Mouse (Mus musculus) left cerebral cortex, postnatal 10 days (tissue): ENCODE measurements around the gene Eif3f. TPM values are rescaled to one million over a fixed set of nuclear protein-coding genes. Genes with fewer than 3 reads are reported as not detected.

Source experiments
- DNase-seq, 2 experiments: peaks; one replicate each; pipeline ENCODE4 v3.0.0; 2021 to 2022; ENCODE audit warnings: low spot score in 2 of 2, mixed read lengths in 1 of 2; ENCODE audit errors: extremely low spot score in 1 of 2
- intact Hi-C: fragments of 180-260 bp; cut with DNase I; formaldehyde crosslinking; loops from one replicate; pipeline ENCODE4 v1.15.1; 2025
- total RNA-seq, 2 experiments: library from RNA; stranded (reverse); gene quantifications; 2 replicates each; pipeline ENCODE4 v1.2.3; 2021

Gene Eif3f
- total RNA-seq = 100 to 1,000 TPM; 116 to 122 TPM

- intact Hi-C loops = loop anchor here (2.0 to 10.0 kb wide), 3 partner anchors 119 to 1187 kb away; no protein-coding TSS in a partner anchor
- DNase-seq = peak; percentile 92 to 96
These were observed at the start of gene Eif3f for GRCm38 (mm10) chr7:108933794-108934731. Gene Eif3f, plus strand, starts transcription at chr7:108934417.

- intact Hi-C loops = no loop called here
- DNase-seq = no peak
These were observed 49.3 kb upstream of the Eif3f start, which contains the start of gene Olfr518 for GRCm38 (mm10) chr7:108884906-108885305. Gene Olfr518, minus strand, starts transcription at chr7:108885006.

- intact Hi-C loops = no loop called here
- no peak for DNase-seq
These were observed 39.9 kb upstream of the Eif3f start, which contains the start of gene Olfr519 for GRCm38 (mm10) chr7:108894320-108894719. Gene Olfr519, minus strand, starts transcription at chr7:108894420.

GRCm38 (mm10) chr7:108903969-108904368, 30.2 kb upstream of the Eif3f start:
- intact Hi-C loops = no loop called here
- DNase-seq = no peak

GRCm38 (mm10) chr7:108927043-108927442, 7.2 kb upstream of the Eif3f start:
- DNase-seq = no peak
- intact Hi-C loops = no loop called here

- no peak for DNase-seq
- intact Hi-C loops = no loop called here
These were observed 5.7 kb upstream of the Eif3f start for GRCm38 (mm10) chr7:108928280-108929188.

GRCm38 (mm10) chr7:108929726-108930393, 4.4 kb upstream of the Eif3f start, which contains the start of gene Nlrp10:
Gene Nlrp10, minus strand, starts transcription at chr7:108930178.
- DNase-seq = no peak
- intact Hi-C loops = loop anchor here (5.0 to 10.0 kb wide), 2 partner anchors 1065 to 1183 kb away; no protein-coding TSS in a partner anchor

GRCm38 (mm10) chr7:108934836-108935235, 619 bp downstream of the Eif3f start:
- intact Hi-C loops = loop anchor here (5.0 to 10.0 kb wide), 2 partner anchors 1070 to 1188 kb away; no protein-coding TSS in a partner anchor
- DNase-seq = no peak

- DNase-seq = no peak
- intact Hi-C loops = loop anchor here (10.0 kb wide), 1 partner anchor 1071 kb away; no protein-coding TSS in a partner anchor
These were observed 1.2 kb downstream of the Eif3f start for GRCm38 (mm10) chr7:108935411-108935810.

GRCm38 (mm10) chr7:108936591-108936990, 2.4 kb downstream of the Eif3f start:
- intact Hi-C loops = loop anchor here (10.0 kb wide), 1 partner anchor 1072 kb away; no protein-coding TSS in a partner anchor
- no peak for DNase-seq

- intact Hi-C loops = loop anchor here (10.0 kb wide), 1 partner anchor 483 kb away; no protein-coding TSS in a partner anchor
- DNase-seq = no peak
These were observed 7.2 kb downstream of the Eif3f start for GRCm38 (mm10) chr7:108941466-108941865.

GRCm38 (mm10) chr7:108944002-108944401, 9.8 kb downstream of the Eif3f start:
- intact Hi-C loops = loop anchor here (10.0 kb wide), 1 partner anchor 481 kb away; no protein-coding TSS in a partner anchor
- no peak for DNase-seq

- DNase-seq = no peak
- intact Hi-C loops = loop anchor here (10.0 kb wide), 1 partner anchor 476 kb away; no protein-coding TSS in a partner anchor
These were observed 14.4 kb downstream of the Eif3f start for GRCm38 (mm10) chr7:108948611-108949010.

GRCm38 (mm10) chr7:108949301-108949700, 15.1 kb downstream of the Eif3f start:
- intact Hi-C loops = loop anchor here (10.0 kb wide), 1 partner anchor 476 kb away; no protein-coding TSS in a partner anchor
- DNase-seq = no peak

GRCm38 (mm10) chr7:108950312-108950761, 16.1 kb downstream of the Eif3f start, which contains the start of gene Tub:
Gene Tub, plus strand, starts transcription at chr7:108950338.
- peak; percentile 67 to 89 for DNase-seq
- intact Hi-C loops = no loop called here

- DNase-seq = peak in 1 of 2 experiments; percentile 68
- intact Hi-C loops = no loop called here
These were observed 16.6 kb downstream of the Eif3f start for GRCm38 (mm10) chr7:108950762-108951331.

GRCm38 (mm10) chr7:108952801-108953200, 18.6 kb downstream of the Eif3f start:
- intact Hi-C loops = no loop called here
- no peak for DNase-seq
